Mouse (Mus musculus) cortical plate, adult 2 months (tissue): ENCODE results near the gene Tspan18. TPM values are rescaled to one million over a fixed set of nuclear protein-coding genes. Genes with fewer than 3 reads are reported as not detected.

Experiments
- H3K27ac ChIP-seq: fragments of 200-500 bp; 2 replicates; pipeline ENCODE4 v1.5.1; 2012; ENCODE audit warnings: low read length, control low read depth, inconsistent platforms; ENCODE audit not compliant: insufficient read depth
- H3K4me1 ChIP-seq: fragments of 200-500 bp; 2 replicates; pipeline ENCODE4 v1.6.1; 2011; ENCODE audit warnings: low read length; ENCODE audit not compliant: control insufficient read depth, insufficient read depth
- H3K4me3 ChIP-seq: fragments of 200-500 bp; 2 replicates; pipeline ENCODE4 v1.5.1; 2011; ENCODE audit warnings: mild to moderate bottlenecking, low read length, control low read depth; ENCODE audit not compliant: insufficient read depth
- CTCF ChIP-seq: fragments of 200-500 bp; IDR thresholded peaks from 2 replicates; pipeline ENCODE4 v1.5.1; 2011; ENCODE audit warnings: mild to moderate bottlenecking, control low read depth, low read length; ENCODE audit not compliant: insufficient read depth; ENCODE audit errors: extremely low read depth
- POLR2A ChIP-seq: fragments of 200-500 bp; IDR thresholded peaks from 2 replicates; pipeline ENCODE4 v1.6.1; 2011; ENCODE audit warnings: mild to moderate bottlenecking, low read length, control low read depth; ENCODE audit not compliant: insufficient read depth; ENCODE audit errors: extremely low read depth
- polyA plus RNA-seq: library from polyadenylated mRNA; depleted of rRNA; stranded (reverse); fragments of >200 nt; gene quantifications from 2 replicates; pipeline ENCODE4 v1.2.3, GENCODE M21; 2012

Gene Tspan18
- polyA plus RNA-seq, 1 experiment, result 1.7 TPM

- H3K4me1 ChIP-seq, result no peaks in the 10 kb centered on the region
- TF ChIP-seq CTCF, result no peak
- no peak for TF ChIP-seq POLR2A
- no peak overlapping the region for H3K27ac ChIP-seq
- no peak overlapping the region for H3K4me3 ChIP-seq
Measured at GRCm38 (mm10) chr2:93227713-93228479, 106.4 kb downstream of the Tspan18 start.

- no peak overlapping the region for H3K27ac ChIP-seq
- H3K4me3 ChIP-seq, result no peak overlapping the region
- TF ChIP-seq POLR2A, result no peak
- TF ChIP-seq CTCF, result peak; percentile 78
- H3K4me1 ChIP-seq, result no peaks in the 10 kb centered on the region
Measured at GRCm38 (mm10) chr2:93226606-93227595, 107.4 kb downstream of the Tspan18 start.

GRCm38 (mm10) chr2:93223463-93223862 lies 110.8 kb downstream of the Tspan18 start:
- no peak overlapping the region for H3K27ac ChIP-seq
- H3K4me3 ChIP-seq, result no peak overlapping the region

GRCm38 (mm10) chr2:93220447-93220846 lies 113.9 kb downstream of the Tspan18 start:
- TF ChIP-seq CTCF (no peak), POLR2A (no peak)
- Histone ChIP-seq H3K27ac (no peak overlapping the region), H3K4me3 (no peak overlapping the region), H3K4me1 (no peaks in the 10 kb centered on the region)

More at GRCm38 (mm10) chr2:93223463-93223862, 110.8 kb downstream of the Tspan18 start:
- H3K4me1 ChIP-seq, result no peaks in the 10 kb centered on the region
- TF ChIP-seq POLR2A, result no peak

- no peak for TF ChIP-seq POLR2A
- no peak for TF ChIP-seq CTCF
- Histone ChIP-seq H3K27ac (no peak overlapping the region), H3K4me1 (no peaks in the 10 kb centered on the region), H3K4me3 (no peak overlapping the region)
Measured at GRCm38 (mm10) chr2:93219576-93219975, 114.7 kb downstream of the Tspan18 start.

DNA sequence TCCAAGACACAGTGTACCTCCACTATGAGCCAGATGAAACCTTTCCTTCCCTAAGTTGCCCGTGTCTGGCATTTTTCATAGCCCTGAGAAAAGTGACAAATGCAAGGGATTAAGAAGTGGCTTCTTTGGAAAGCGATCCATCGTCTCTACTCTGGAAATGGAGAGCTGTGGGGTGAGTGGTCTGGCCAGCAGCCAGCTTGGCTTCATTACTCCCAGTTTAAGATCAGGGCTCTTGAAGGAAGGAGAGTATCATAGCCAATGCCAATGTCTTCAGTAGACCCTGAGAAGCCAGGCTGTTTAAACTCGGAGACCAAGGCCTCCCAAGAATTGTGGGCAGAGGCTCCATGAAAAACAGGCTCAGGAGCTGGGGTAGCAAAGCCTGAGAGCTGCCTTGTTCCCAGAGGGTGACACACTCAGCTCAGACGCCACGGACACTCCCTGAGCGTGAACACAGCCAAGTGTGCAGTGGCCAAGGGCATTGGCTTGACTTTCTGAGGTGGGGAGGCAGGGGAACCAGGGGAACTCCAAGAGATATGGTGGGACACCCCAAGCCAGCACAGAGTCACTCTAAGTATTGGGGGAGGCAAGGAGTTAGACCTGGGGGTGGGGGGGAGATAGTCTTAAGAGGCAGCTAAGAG lies 115.8 kb downstream of the Tspan18 start:
- no peak for TF ChIP-seq POLR2A
- TF ChIP-seq CTCF, result no peak
- Histone ChIP-seq H3K4me1 (no peaks in the 10 kb centered on the region), H3K4me3 (no peak overlapping the region), H3K27ac (no peak overlapping the region)

GRCm38 (mm10) chr2:93217015-93217414 lies 117.3 kb downstream of the Tspan18 start:
- H3K27ac ChIP-seq, result no peak overlapping the region
- TF ChIP-seq POLR2A (no peak), CTCF (peak; percentile 68)

GRCm38 (mm10) chr2:93215790-93216189 lies 118.5 kb downstream of the Tspan18 start:
- no peak overlapping the region for H3K27ac ChIP-seq
- no peaks in the 10 kb centered on the region for H3K4me1 ChIP-seq
- no peak overlapping the region for H3K4me3 ChIP-seq
- TF ChIP-seq CTCF (no peak), POLR2A (no peak)

More at GRCm38 (mm10) chr2:93217015-93217414, 117.3 kb downstream of the Tspan18 start:
- no peaks in the 10 kb centered on the region for H3K4me1 ChIP-seq
- no peak overlapping the region for H3K4me3 ChIP-seq

GRCm38 (mm10) chr2:93214192-93214591 lies 120.1 kb downstream of the Tspan18 start:
- Histone ChIP-seq H3K4me1 (no peaks in the 10 kb centered on the region), H3K4me3 (no peak overlapping the region), H3K27ac (no peak overlapping the region)
- no peak for TF ChIP-seq POLR2A
- no peak for TF ChIP-seq CTCF

- TF ChIP-seq POLR2A (no peak), CTCF (no peak)
- Histone ChIP-seq H3K27ac (no peak overlapping the region), H3K4me3 (no peak overlapping the region), H3K4me1 (no peaks in the 10 kb centered on the region)
Measured at GRCm38 (mm10) chr2:93212865-93213264, 121.4 kb downstream of the Tspan18 start.
